Mouse (Mus musculus) CH12.LX (cell line): ENCODE data around the gene Mpc2. TPM values are rescaled to one million over a fixed set of nuclear protein-coding genes. Genes with fewer than 3 reads are reported as not detected.

Experiments
- DNase-seq: peaks from one replicate; pipeline ENCODE4 v3.0.0-alpha.2; 2013; ENCODE audit errors: extremely low read depth
- H3K27ac ChIP-seq: 2 replicates; pipeline ENCODE4 v1.5.1; 2012; ENCODE audit warnings: low read depth, mild to moderate bottlenecking, control low read depth, moderate library complexity; ENCODE audit not compliant: insufficient read depth
- H3K27me3 ChIP-seq: replicated peaks from 2 replicates; pipeline ENCODE3; 2012; ENCODE audit warnings: inconsistent platforms
- H3K36me3 ChIP-seq, 2 experiments: replicated peaks in 1 of 2; 2 replicates each; pipeline versions ENCODE3 to v1.6.1; 2012; ENCODE audit warnings: inconsistent platforms in 1 of 2, low read length in 1 of 2, mild to moderate bottlenecking in 1 of 2, mixed read lengths in 1 of 2, moderate library complexity in 1 of 2; ENCODE audit not compliant: control insufficient read depth in 1 of 2, insufficient read depth in 1 of 2
- H3K4me1 ChIP-seq, 2 experiments: 2 replicates each; pipeline ENCODE4 v1.6.1; 2012; ENCODE audit warnings: inconsistent platforms in 1 of 2, moderate library complexity in 1 of 2; ENCODE audit not compliant: insufficient read depth in 2 of 2, control insufficient read depth in 1 of 2
- H3K4me2 ChIP-seq: 2 replicates; pipeline ENCODE4 v1.6.1; 2012; ENCODE audit warnings: low read depth, mild to moderate bottlenecking, control low read depth; ENCODE audit not compliant: poor library complexity, insufficient read depth, severe bottlenecking
- H3K4me3 ChIP-seq, 3 experiments: fragments of 150-350 bp in 1 of 3; sonication (generic) in 1 of 3; replicated peaks in 1 of 3; 2 replicates each; pipeline versions ENCODE3 to v1.5.1; 2011 to 2012; ENCODE audit warnings: low read depth in 2 of 3, low read length in 2 of 3, mild to moderate bottlenecking in 2 of 3, moderate library complexity in 2 of 3, control low read depth in 1 of 3, improper control_type of control experiment in 1 of 3, inconsistent platforms in 1 of 3, mixed read lengths in 1 of 3; ENCODE audit not compliant: poor library complexity in 1 of 3
- H3K79me2 ChIP-seq: replicated peaks from 2 replicates; pipeline ENCODE4 v1.6.1; 2012; ENCODE audit warnings: mild to moderate bottlenecking, moderate library complexity; ENCODE audit not compliant: control insufficient read depth, poor library complexity, insufficient read depth, severe bottlenecking; ENCODE audit errors: extremely low read depth
- H3K9ac ChIP-seq: 2 replicates; pipeline ENCODE4 v1.6.1; 2012; ENCODE audit warnings: low read depth, mild to moderate bottlenecking, control low read depth, moderate library complexity; ENCODE audit not compliant: insufficient read depth
- H3K9me3 ChIP-seq: replicated peaks from 2 replicates; pipeline ENCODE3; 2012; ENCODE audit warnings: low read length, inconsistent platforms, mixed read lengths
- BHLHE40 ChIP-seq: IDR thresholded peaks from 2 replicates; pipeline ENCODE4 v1.6.1; 2011; ENCODE audit warnings: mild to moderate bottlenecking, low read depth, low read length, improper control_type of control experiment
- CHD1 ChIP-seq: IDR thresholded peaks from 2 replicates; pipeline ENCODE4 v1.6.1; 2012; ENCODE audit warnings: low read depth, low read length, improper control_type of control experiment, inconsistent platforms
- CHD2 ChIP-seq: IDR thresholded peaks from 2 replicates; pipeline ENCODE4 v1.6.1; 2011; ENCODE audit warnings: low read length, improper control_type of control experiment
- CTCF ChIP-seq, 2 experiments: IDR thresholded peaks in 1 of 2; conservative IDR thresholded peaks in 1 of 2; 2 replicates each; pipeline ENCODE4 v1.5.1; 2011 to 2012; ENCODE audit warnings: low read depth in 2 of 2, low read length in 2 of 2, improper control_type of control experiment in 1 of 2, inconsistent platforms in 1 of 2, mild to moderate bottlenecking in 1 of 2, moderate library complexity in 1 of 2
- E2F4 ChIP-seq: IDR thresholded peaks from 2 replicates; pipeline ENCODE4 v1.6.1; 2011; ENCODE audit warnings: low read depth, low read length, improper control_type of control experiment; ENCODE audit not compliant: insufficient replicate concordance
- ELF1 ChIP-seq: IDR thresholded peaks from 2 replicates; pipeline ENCODE4 v1.6.1; 2014; ENCODE audit warnings: low read depth, mild to moderate bottlenecking, inconsistent platforms, low read length, improper control_type of control experiment
- ETS1 ChIP-seq: conservative IDR thresholded peaks from 2 replicates; pipeline ENCODE4 v1.6.1; 2012; ENCODE audit warnings: low read depth, mild to moderate bottlenecking, inconsistent platforms, low read length, improper control_type of control experiment, moderate library complexity
- GABPA ChIP-seq: IDR thresholded peaks from 2 replicates; pipeline ENCODE4 v1.6.1; 2012; ENCODE audit warnings: low read depth, low read length, improper control_type of control experiment, inconsistent platforms; ENCODE audit not compliant: insufficient replicate concordance
- HCFC1 ChIP-seq: IDR thresholded peaks from 2 replicates; pipeline ENCODE4 v1.6.1; 2012; ENCODE audit warnings: low read depth, mild to moderate bottlenecking, inconsistent platforms, low read length, improper control_type of control experiment
- IRF4 ChIP-seq: IDR thresholded peaks from 2 replicates; pipeline ENCODE4 v1.6.1; 2014; ENCODE audit warnings: low read depth, mild to moderate bottlenecking, inconsistent platforms, low read length, improper control_type of control experiment
- JUND ChIP-seq: conservative IDR thresholded peaks from 2 replicates; pipeline ENCODE4 v1.6.1; 2011; ENCODE audit warnings: low read depth, low read length, improper control_type of control experiment
- MAX ChIP-seq: IDR thresholded peaks from 2 replicates; pipeline ENCODE4 v1.6.1; 2011; ENCODE audit warnings: low read length, improper control_type of control experiment
- MAZ ChIP-seq: IDR thresholded peaks from 2 replicates; pipeline ENCODE4 v1.6.1; 2012; ENCODE audit warnings: low read depth, mild to moderate bottlenecking, inconsistent platforms, low read length, improper control_type of control experiment, moderate library complexity
- MEF2A ChIP-seq: IDR thresholded peaks from 2 replicates; pipeline ENCODE4 v1.6.1; 2014; ENCODE audit warnings: low read depth, mild to moderate bottlenecking, inconsistent platforms, low read length, improper control_type of control experiment, borderline replicate concordance
- MYC ChIP-seq: IDR thresholded peaks from 2 replicates; pipeline ENCODE4 v1.6.1; 2011; ENCODE audit warnings: low read depth, mild to moderate bottlenecking, improper control_type of control experiment, low read length
- NELFE ChIP-seq: IDR thresholded peaks from 2 replicates; pipeline ENCODE4 v1.6.1; 2011; ENCODE audit warnings: low read depth, low read length, improper control_type of control experiment
- PAX5 ChIP-seq: IDR thresholded peaks from 2 replicates; pipeline ENCODE4 v1.6.1; 2012; ENCODE audit warnings: low read length, inconsistent platforms, mixed read lengths
- POLR2A ChIP-seq: IDR thresholded peaks from 2 replicates; pipeline ENCODE4 v1.6.1; 2011; ENCODE audit warnings: low read depth, mild to moderate bottlenecking, improper control_type of control experiment, low read length
- POLR2AphosphoS2 ChIP-seq: IDR thresholded peaks from 2 replicates; pipeline ENCODE4 v1.6.1; 2011; ENCODE audit warnings: low read depth, low read length, improper control_type of control experiment
- RAD21 ChIP-seq: IDR thresholded peaks from 2 replicates; pipeline ENCODE4 v1.6.1; 2011; ENCODE audit warnings: low read depth, mild to moderate bottlenecking, low read length, improper control_type of control experiment, moderate library complexity
- RCOR1 ChIP-seq: conservative IDR thresholded peaks from 2 replicates; pipeline ENCODE4 v1.6.1; 2012; ENCODE audit warnings: low read depth, mild to moderate bottlenecking, inconsistent platforms, low read length, improper control_type of control experiment
- SIN3A ChIP-seq: IDR thresholded peaks from 2 replicates; pipeline ENCODE4 v1.6.1; 2012; ENCODE audit warnings: low read length, improper control_type of control experiment, inconsistent platforms
- SMC3 ChIP-seq: IDR thresholded peaks from 2 replicates; pipeline ENCODE4 v1.6.1; 2011; ENCODE audit warnings: low read depth, low read length, improper control_type of control experiment
- UBTF ChIP-seq: IDR thresholded peaks from 2 replicates; pipeline ENCODE4 v1.6.1; 2012; ENCODE audit warnings: low read depth, mild to moderate bottlenecking, inconsistent platforms, low read length, improper control_type of control experiment, moderate library complexity
- USF1 ChIP-seq: IDR thresholded peaks from 2 replicates; pipeline ENCODE4 v1.6.1; 2014; ENCODE audit warnings: low read depth, mild to moderate bottlenecking, inconsistent platforms, low read length, improper control_type of control experiment
- USF2 ChIP-seq: conservative IDR thresholded peaks from 2 replicates; pipeline ENCODE4 v1.6.1; 2011; ENCODE audit warnings: low read depth, low read length, improper control_type of control experiment
- ZC3H11A ChIP-seq: IDR thresholded peaks from 2 replicates; pipeline ENCODE4 v1.6.1; 2012; ENCODE audit warnings: low read depth, mild to moderate bottlenecking, inconsistent platforms, low read length, improper control_type of control experiment
- ZMIZ1 ChIP-seq: IDR thresholded peaks from 2 replicates; pipeline ENCODE4 v1.6.1; 2012; ENCODE audit warnings: low read depth, mild to moderate bottlenecking, inconsistent platforms, low read length, improper control_type of control experiment
- ZNF384 ChIP-seq: IDR thresholded peaks from 2 replicates; pipeline ENCODE4 v1.6.1; 2012; ENCODE audit warnings: low read depth, low read length, improper control_type of control experiment, inconsistent platforms
- dilution Hi-C: fragments of 300-500 bp; cut with MboI; formaldehyde crosslinking; loops from 2 replicates; pipeline ENCODE4 v1.14.3; 2020; ENCODE audit warnings: low sequenced_read_pairs; ENCODE audit not compliant: extremely low pct_unique_long_range_greater_than_20kb, extremely low pct_ligation_motif_present
- in situ Hi-C: fragments of 300-500 bp; cut with MboI; formaldehyde crosslinking; loops from 3 replicates; pipeline ENCODE4 v1.14.3; 2019; ENCODE audit warnings: low sequenced_read_pairs, low pct_ligation_motif_present, low pct_unique_long_range_greater_than_20kb, mixed read lengths
- polyA plus RNA-seq: library from polyadenylated mRNA; unstranded; fragments of >175 nt; gene quantifications from 2 replicates; pipeline ENCODE4 v1.2.1, GENCODE M21; 2012; ENCODE audit warnings: low read depth; ENCODE audit not compliant: insufficient read length
- total RNA-seq, 2 experiments: library from RNA; depleted of rRNA; stranded (reverse); fragments of 300-350 nt in 1 of 2; fragments of >200 nt in 1 of 2; gene quantifications; 2 replicates each; pipeline ENCODE4 v1.2.3; 2012 to 2014

Gene Mpc2
- total and polyA plus RNA-seq, 3 experiments, result 32.5 to 55.8 (median 44.0) TPM

- H3K36me3 ChIP-seq, result no peaks in the 10 kb centered on the region
- TF ChIP-seq POLR2A, result no peak
- no peak for TF ChIP-seq SIN3A
- TF ChIP-seq MYC, result no peak
- TF ChIP-seq ZNF384, result no peak
- no peak for TF ChIP-seq MEF2A
- TF ChIP-seq RCOR1, result no peak
- 0 out of 2 replicates have a peak, but pooled peaks have one; percentile 48 for TF ChIP-seq UBTF
- peak in 1 of 2 experiments; percentile 8; a peak in 1 of 4 replicates for TF ChIP-seq CTCF (conservative IDR thresholded peaks at IDR 0.05 in 1 of 2, IDR thresholded peaks at IDR 0.05 in 1 of 2; ENCODE audit: low read depth in 2 of 2, low read length in 2 of 2)
- no peak for TF ChIP-seq HCFC1
- no peak for TF ChIP-seq ZC3H11A
- no peak for TF ChIP-seq SMC3
- peak; percentile 33 for DNase-seq
- dilution Hi-C loops, result no loop called here
- in situ Hi-C loops, result no loop called here
- H3K4me2 ChIP-seq, result peak overlapping the region; percentile 76
- H3K9ac ChIP-seq, result peak overlapping the region; percentile 79
- H3K9me3 ChIP-seq, result no peaks in the 10 kb centered on the region
- H3K4me3 ChIP-seq, result peak overlapping the region; percentile 77 to 97 (median 88)
- peaks cover 2% of the 10 kb centered on the region for H3K79me2 ChIP-seq
- H3K4me1 ChIP-seq, result peaks cover 0 to 12% of the 10 kb centered on the region in 2 experiments; a peak in 2 of 4 replicates
- no peaks in the 10 kb centered on the region for H3K27me3 ChIP-seq
- H3K27ac ChIP-seq, result peak overlapping the region; percentile 41; the same call in 1 of the 2 replicates
These were observed 795 bp upstream of the Mpc2 start for GRCm38 (mm10) chr1:165459503-165460181.

DNA sequence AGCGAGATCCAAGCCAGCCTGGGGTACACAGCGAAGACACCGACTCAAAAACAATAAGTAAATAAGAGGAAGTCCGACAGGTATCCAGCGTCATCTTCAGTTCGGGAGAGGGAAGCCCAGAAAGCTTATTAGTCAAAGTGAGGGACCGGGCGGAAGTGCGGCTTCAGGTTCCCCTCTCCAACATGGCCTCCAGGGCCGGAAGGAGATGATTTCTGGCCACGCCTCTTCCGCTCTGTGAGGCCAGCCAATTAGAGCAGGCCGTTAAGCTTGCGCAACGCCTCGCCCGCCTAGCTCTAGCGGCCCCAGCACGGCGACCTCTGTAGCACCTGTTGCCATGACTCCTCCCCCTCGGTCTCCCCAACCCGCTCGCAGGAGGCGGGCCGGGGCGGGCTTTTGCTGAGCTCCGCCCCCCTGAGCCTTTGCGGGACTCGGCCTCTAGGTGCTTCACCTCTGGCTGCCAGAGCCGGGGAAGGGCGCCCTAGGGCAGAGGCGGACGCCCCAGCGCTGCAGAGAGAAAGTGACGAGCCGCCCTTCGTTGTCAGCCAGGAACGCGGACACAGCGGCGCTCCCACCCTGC lies 452 bp downstream of the Mpc2 start:
- dilution Hi-C loops, result no loop called here
- peak overlapping the region; percentile 88 to 97 (median 95) for H3K4me3 ChIP-seq
- peaks cover 2% of the 10 kb centered on the region for H3K79me2 ChIP-seq
- H3K9me3 ChIP-seq, result no peaks in the 10 kb centered on the region
- peaks cover 0 to 12% of the 10 kb centered on the region in 2 experiments; a peak in 2 of 4 replicates for H3K4me1 ChIP-seq
- H3K36me3 ChIP-seq, result no peaks in the 10 kb centered on the region
- H3K27me3 ChIP-seq, result no peaks in the 10 kb centered on the region
- peak overlapping the region; percentile 99 for H3K9ac ChIP-seq
- DNase-seq, result peak; percentile 99
- no peak overlapping the region for H3K4me2 ChIP-seq
- H3K27ac ChIP-seq, result peak overlapping the region; percentile 85
- in situ Hi-C loops, result no loop called here
- TF ChIP-seq PAX5 (no peak), ETS1 (0 out of 2 replicates have a peak, but pooled peaks have one; percentile 16), RAD21 (peak; percentile 35), RCOR1 (no peak; the same call in 1 of the 2 replicates), POLR2AphosphoS2 (no peak), ZC3H11A (no peak), MAX (no peak), GABPA (peak; percentile 55; the same call in 1 of the 2 replicates), MEF2A (no peak), USF1 (no peak), E2F4 (peak; percentile 43; the same call in 1 of the 2 replicates), UBTF (peak; percentile 92), USF2 (no peak), JUND (no peak), HCFC1 (peak; percentile 90), IRF4 (peak; percentile 24), MAZ (peak; percentile 39; the same call in 1 of the 2 replicates), ELF1 (peak; percentile 99), MYC (0 out of 2 replicates have a peak, but pooled peaks have one; percentile 55), POLR2A (peak; percentile 91), ZMIZ1 (peak; percentile 75; the same call in 1 of the 2 replicates), CHD2 (0 out of 2 replicates have a peak, but pooled peaks have one; percentile 30), BHLHE40 (no peak), NELFE (peak; percentile 95), ZNF384 (no peak), CHD1 (no peak), SMC3 (no peak; the same call in 1 of the 2 replicates)
